Mouse (Mus musculus): ENCODE measurements around the gene Cd151. TPM values are rescaled to one million over a fixed set of nuclear protein-coding genes. Genes with fewer than 3 reads are reported as not detected.

Gene Cd151
- total RNA-seq, 2 experiments from 2014 or later: 83.2 to 90.2 TPM

GRCm38 (mm10) chr7:141472226-141472625 is 5.0 kb downstream of the Cd151 start:
- no peak for TF ChIP-seq CTCF (IDR thresholded peaks at IDR 0.05)
- intact Hi-C loops (cut with DNase I): no loop called here
- H3K27ac ChIP-seq: no peak overlapping the region
- H3K4me3 ChIP-seq: no peak overlapping the region
- DNase-seq: no peak

- TF ChIP-seq CTCF (IDR thresholded peaks at IDR 0.05): no peak
- peak; percentile 18 for DNase-seq
- Histone ChIP-seq H3K27ac (no peak overlapping the region), H3K4me3 (no peak overlapping the region)
- intact Hi-C loops (cut with DNase I): no loop called here
Measured at GRCm38 (mm10) chr7:141472763-141473162, 5.6 kb downstream of the Cd151 start.

- intact Hi-C loops (cut with DNase I): no loop called here
- peak overlapping the region; percentile 97 for H3K4me3 ChIP-seq
- peak; percentile 16 for DNase-seq
- H3K27ac ChIP-seq: peak overlapping the region; percentile 98
- TF ChIP-seq CTCF (IDR thresholded peaks at IDR 0.05): no peak
Measured at GRCm38 (mm10) chr7:141474160-141474559, 7.0 kb downstream of the Cd151 start.

GRCm38 (mm10) chr7:141475011-141475804 is 8.0 kb downstream of the Cd151 start, which contains the start of the genes Polr2l and Tspan4:
TSS of gene Polr2l (minus strand) at chr7:141475132.
TSS of gene Tspan4 (plus strand) at chr7:141475240.
- TF ChIP-seq CTCF (IDR thresholded peaks at IDR 0.05): peak; percentile 19; the same call in 1 of the 2 replicates
- DNase-seq: peak; percentile 91
- intact Hi-C loops (cut with DNase I): no loop called here
- Histone ChIP-seq H3K27ac (peak within 1 kb of the TSS; percentile 98), H3K4me3 (peak within 1 kb of the TSS; percentile 97)

GRCm38 (mm10) chr7:141475805-141476158 is 8.6 kb downstream of the Cd151 start:
- peak overlapping the region; percentile 98 for H3K27ac ChIP-seq
- peak overlapping the region; percentile 97 for H3K4me3 ChIP-seq
- DNase-seq: no peak
- TF ChIP-seq CTCF (IDR thresholded peaks at IDR 0.05): no peak
- intact Hi-C loops (cut with DNase I): no loop called here

GRCm38 (mm10) chr7:141476226-141476980 is 9.2 kb downstream of the Cd151 start:
- peak overlapping the region; percentile 98 for H3K27ac ChIP-seq
- peak; percentile 86 for DNase-seq
- H3K4me3 ChIP-seq: peak overlapping the region; percentile 97
- intact Hi-C loops (cut with DNase I): no loop called here
- TF ChIP-seq CTCF (IDR thresholded peaks at IDR 0.05): peak; percentile 23; the same call in 1 of the 2 replicates

GRCm38 (mm10) chr7:141476981-141477370 is 9.8 kb downstream of the Cd151 start:
- peak overlapping the region; percentile 97 for H3K4me3 ChIP-seq
- peak; percentile 55 for DNase-seq
- intact Hi-C loops (cut with DNase I): no loop called here
- H3K27ac ChIP-seq: peak overlapping the region; percentile 98
- TF ChIP-seq CTCF (IDR thresholded peaks at IDR 0.05): no peak

- no peak for TF ChIP-seq CTCF (IDR thresholded peaks at IDR 0.05)
- intact Hi-C loops (cut with DNase I): no loop called here
- DNase-seq: peak; percentile 17
- peak overlapping the region; percentile 97 for H3K4me3 ChIP-seq
- H3K27ac ChIP-seq: peak overlapping the region; percentile 98
Measured at GRCm38 (mm10) chr7:141477578-141478269, 10.5 kb downstream of the Cd151 start.

- Histone ChIP-seq H3K4me3 (peak overlapping the region; percentile 97), H3K27ac (peak overlapping the region; percentile 98)
- DNase-seq: peak; percentile 45
- intact Hi-C loops (cut with DNase I): no loop called here
- no peak for TF ChIP-seq CTCF (IDR thresholded peaks at IDR 0.05)
Measured at GRCm38 (mm10) chr7:141478270-141478748, 11.1 kb downstream of the Cd151 start.

GRCm38 (mm10) chr7:141480842-141481497 is 13.8 kb downstream of the Cd151 start:
- H3K4me3 ChIP-seq: peak overlapping the region; percentile 76
- peak overlapping the region; percentile 49; the same call in 1 of the 2 replicates for H3K27ac ChIP-seq
- intact Hi-C loops (cut with DNase I): loop anchor here (1.0 kb wide), 2 partner anchors 44 to 185 kb away; no protein-coding TSS in a partner anchor
- peak; percentile 72 for DNase-seq
- no peak for TF ChIP-seq CTCF (IDR thresholded peaks at IDR 0.05)

GRCm38 (mm10) chr7:141481498-141482401 is 14.6 kb downstream of the Cd151 start:
- Histone ChIP-seq H3K4me3 (peak overlapping the region; percentile 76), H3K27ac (peak overlapping the region; percentile 49; the same call in 1 of the 2 replicates)
- peak; percentile 52 for DNase-seq
- intact Hi-C loops (cut with DNase I): no loop called here
- peak; percentile 59 for TF ChIP-seq CTCF (IDR thresholded peaks at IDR 0.05)

All from gastrocnemius, adult 2 months (tissue).